In the genomic region with DNA sequence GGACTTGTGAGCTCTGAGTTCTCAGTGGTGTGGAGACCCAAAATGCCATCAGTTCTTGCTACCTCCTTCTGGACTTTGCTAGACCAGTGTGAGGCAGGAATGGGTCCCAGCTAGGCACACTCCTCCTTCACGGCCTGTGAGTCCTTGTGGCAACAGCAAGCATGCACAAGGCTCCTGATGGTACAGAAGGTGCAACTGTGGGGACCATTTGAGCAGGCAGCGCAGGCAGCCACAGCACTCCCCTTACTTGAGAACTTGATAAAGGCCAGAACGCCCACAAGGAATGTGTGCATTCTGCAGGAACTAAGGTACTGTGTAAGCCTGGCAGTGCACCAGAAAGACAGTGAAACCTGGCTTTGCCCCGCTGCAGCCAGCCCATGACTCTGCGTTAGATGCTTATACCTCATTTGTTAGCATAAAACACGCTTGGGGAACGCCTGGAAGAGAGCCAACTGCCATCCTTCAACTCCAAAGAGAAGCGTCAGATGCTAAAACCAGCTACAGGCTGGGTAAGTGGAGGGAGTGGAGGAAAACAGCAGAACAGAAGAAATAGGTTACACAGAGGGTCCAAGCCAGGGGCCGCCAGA, we compare ENCODE assay signal across 8 mouse cellular contexts. TPM values are rescaled to one million over a fixed set of nuclear protein-coding genes. Genes with fewer than 3 reads are reported as not detected.
A peak's percentile ranks its signal among the peaks of the same experiment; 100 is the strongest.
DNase-seq lines count a peak whose midpoint lies in the region; ATAC-seq and TF ChIP-seq lines count a peak whose summit lies in the region.

No protein-coding gene starts in this region.

- H3K9me3 ChIP-seq in liver, postnatal 0 days (ENCODE audit: low read length), result no peaks in the 10 kb centered on the region

- 79% methylated on average over 9 of the region's 9 CpGs for WGBS in liver, postnatal 0 days (ENCODE audit: insufficient replicate concordance)

- peaks cover 28% of the 10 kb centered on the region for H3K4me1 ChIP-seq in liver, postnatal 0 days (ENCODE audit: insufficient read depth)

- no peak overlapping the region for H3K9ac ChIP-seq in liver, postnatal 0 days (replicated peaks)

- H3K27ac ChIP-seq in liver, postnatal 0 days (ENCODE audit: low read depth), result no peak overlapping the region; the same call in 1 of the 2 replicates

- TF ChIP-seq CTCF in liver, postnatal 0 days (IDR thresholded peaks at IDR 0.05; ENCODE audit: low read depth), result no peak

- no peaks in the 10 kb centered on the region for H3K36me3 ChIP-seq in liver, postnatal 0 days (replicated peaks; ENCODE audit: insufficient read depth, low read length)

- no peak for TF ChIP-seq EP300 in liver, postnatal 0 days (IDR thresholded peaks at IDR 0.05; ENCODE audit: low read depth)

- peak; percentile 54 for DNase-seq in adrenal gland, postnatal 10 days
- DNase-seq in adrenal gland, postnatal 4 days (ENCODE audit: low spot score in 2 of 2), result no peak
- DNase-seq in liver, result peak; percentile 25
- no peak for DNase-seq in liver, postnatal 0 days
- peak; percentile 15 to 38 for DNase-seq in kidney, postnatal 36 days
- peak; percentile 82 to 85 for DNase-seq in right cerebral cortex, postnatal 10 days (ENCODE audit: low spot score in 2 of 2)
- DNase-seq in B cell, adult 2 months, result no peak
- no peak for DNase-seq in ovary, postnatal 36 days (ENCODE audit: low spot score)

- no peaks in the 10 kb centered on the region for H3K27me3 ChIP-seq in liver, postnatal 0 days (ENCODE audit: insufficient read depth, low read length)

- no peak overlapping the region for H3K4me3 ChIP-seq in liver, postnatal 0 days (ENCODE audit: low read depth, low read length)

- H3K4me2 ChIP-seq in liver, postnatal 0 days (ENCODE audit: low read depth, low read length), result no peak overlapping the region

- no peak for ATAC-seq in liver, postnatal 0 days

RNA-seq across cellular contexts. Expression of a gene that starts 19.8 kb away (rescaled TPM):
- total RNA-seq in adrenal gland, postnatal 10 days (2021), result under 1 TPM; 0.03 to 0.09 TPM
- under 1 TPM; 0.08 to 0.42 TPM for total RNA-seq in adrenal gland, postnatal 4 days (2021)
- polyA plus RNA-seq in liver, postnatal 0 days (2015; fragmentation: Nextera tagmentation; extraction: Ambion mirVana), result 0.06 and 0.11 TPM in 2 replicates

Comparison
In these comparisons a context has a peak if more than half of its experiments do, and no peak if none do; other contexts are left out.
1. DNase-seq: peak in adrenal gland, postnatal 10 days (single experiment), liver (single experiment), kidney, postnatal 36 days (2 of 2) and right cerebral cortex, postnatal 10 days (2 of 2); none in adrenal gland, postnatal 4 days (0 of 2), liver, postnatal 0 days (single experiment), B cell, adult 2 months (0 of 2) and ovary, postnatal 36 days (single experiment).